Mouse (Mus musculus) c-Kit-positive CD71-positive TER-119-positive erythroid progenitor cells, embryonic 14.5 days (primary cell): ENCODE measurements around the gene Igf1r.

ENCODE experiments used
- DNase-seq: peaks from one replicate; pipeline ENCODE4 v3.0.0-alpha.2; 2013; ENCODE audit warnings: low spot score

Gene Igf1r

GRCm38 (mm10) chr7:68232521-68232920 is 279.9 kb downstream of the Igf1r start:
- DNase-seq: no peak

GRCm38 (mm10) chr7:68233619-68234223 is 281.1 kb downstream of the Igf1r start:
- DNase-seq: no peak

- no peak for DNase-seq
Measured at GRCm38 (mm10) chr7:68236817-68237216, 284.2 kb downstream of the Igf1r start.

- DNase-seq: no peak
Measured at GRCm38 (mm10) chr7:68239220-68239827, 286.7 kb downstream of the Igf1r start.

- DNase-seq: no peak
Measured at GRCm38 (mm10) chr7:68241205-68241604, 288.6 kb downstream of the Igf1r start.

- no peak for DNase-seq
Measured at GRCm38 (mm10) chr7:68245681-68246080, 293.1 kb downstream of the Igf1r start.

GRCm38 (mm10) chr7:68246249-68246648 is 293.6 kb downstream of the Igf1r start:
- DNase-seq: no peak

GRCm38 (mm10) chr7:68250411-68250810 is 297.8 kb downstream of the Igf1r start:
- no peak for DNase-seq

- no peak for DNase-seq
Measured at GRCm38 (mm10) chr7:68250902-68251301, 298.3 kb downstream of the Igf1r start.

- no peak for DNase-seq
Measured at GRCm38 (mm10) chr7:68257767-68258166, 305.1 kb downstream of the Igf1r start.

- DNase-seq: no peak
Measured at GRCm38 (mm10) chr7:68258326-68259150, 305.9 kb downstream of the Igf1r start.

GRCm38 (mm10) chr7:68259523-68260081 is 307.0 kb downstream of the Igf1r start:
- DNase-seq: no peak

- no peak for DNase-seq
Measured at GRCm38 (mm10) chr7:68262612-68263200, 310.1 kb downstream of the Igf1r start.

- DNase-seq: no peak
Measured at GRCm38 (mm10) chr7:68263346-68264027, 310.9 kb downstream of the Igf1r start.

GRCm38 (mm10) chr7:68264028-68264453 is 311.4 kb downstream of the Igf1r start, which contains the start of gene Pgpep1l:
Pgpep1l (minus strand) TSS chr7:68264233.
- DNase-seq: no peak

GRCm38 (mm10) chr7:68264531-68264930 is 311.9 kb downstream of the Igf1r start:
- DNase-seq: no peak

GRCm38 (mm10) chr7:68265391-68265790 is 312.8 kb downstream of the Igf1r start:
- DNase-seq: no peak

GRCm38 (mm10) chr7:68266691-68267090 is 314.1 kb downstream of the Igf1r start:
- DNase-seq: no peak

GRCm38 (mm10) chr7:68270551-68270950 is 317.9 kb downstream of the Igf1r start:
- DNase-seq: no peak

- DNase-seq: no peak
Measured at GRCm38 (mm10) chr7:68271816-68272215, 319.2 kb downstream of the Igf1r start.

- no peak for DNase-seq
Measured at GRCm38 (mm10) chr7:68272607-68273006, 320.0 kb downstream of the Igf1r start.

- no peak for DNase-seq
Measured at GRCm38 (mm10) chr7:68273515-68273914, 320.9 kb downstream of the Igf1r start, which contains the start of gene Fam169b. Fam169b (plus strand) TSS chr7:68273839.
